Comparison of ENCODE assay signal across 8 mouse cellular contexts in genomic region chr9:48735466-48736312, GRCm38 (mm10).
A peak's percentile ranks its signal among the peaks of the same experiment; 100 is the strongest.
DNase-seq lines count a peak whose midpoint lies in the region; ATAC-seq and TF ChIP-seq lines count a peak whose summit lies in the region.
"Had no signal": no experiment of that assay in that cellular context is flagged by ENCODE, and none has a peak within 500 bp of the region (broad histone marks: within the 10 kb centered on the region; RNA-seq: fewer than 3 reads in every experiment).

No protein-coding gene starts in this region.

- no peaks in the 10 kb centered on the region for H3K9me3 ChIP-seq in kidney, postnatal 0 days (replicated peaks; ENCODE audit: low read length)
- no peaks in the 10 kb centered on the region for H3K9me3 ChIP-seq in embryonic facial prominence, embryonic 10.5 days
- no peaks in the 10 kb centered on the region for H3K9me3 ChIP-seq in forebrain, embryonic 12.5 days
- no peaks in the 10 kb centered on the region for H3K9me3 ChIP-seq in midbrain, embryonic 12.5 days

- H3K27me3 ChIP-seq in kidney, postnatal 0 days (ENCODE audit: insufficient read depth, low read length), result no peaks in the 10 kb centered on the region
- H3K27me3 ChIP-seq in embryonic facial prominence, embryonic 10.5 days (replicated peaks; ENCODE audit: low read depth, poor library complexity, severe bottlenecking), result peaks cover 19% of the 10 kb centered on the region
- H3K27me3 ChIP-seq in forebrain, embryonic 12.5 days, result peaks cover 22% of the 10 kb centered on the region; the same call in 1 of the 2 replicates
- 0 out of 2 replicates have a peak, but pooled peaks cover 7% of the 10 kb centered on the region for H3K27me3 ChIP-seq in midbrain, embryonic 12.5 days

- no peak overlapping the region for H3K4me3 ChIP-seq in kidney, postnatal 0 days (replicated peaks; ENCODE audit: low read depth, low read length)
- no peak overlapping the region for H3K4me3 ChIP-seq in embryonic facial prominence, embryonic 10.5 days
- H3K4me3 ChIP-seq in forebrain, embryonic 12.5 days (replicated peaks), result no peak overlapping the region
- no peak overlapping the region for H3K4me3 ChIP-seq in midbrain, embryonic 12.5 days

- H3K9ac ChIP-seq in kidney, postnatal 0 days (ENCODE audit: low read depth, low read length), result no peak overlapping the region
- 0 out of 2 replicates have a peak overlapping the region, but pooled peaks have one; percentile 25 for H3K9ac ChIP-seq in forebrain, embryonic 12.5 days
- H3K9ac ChIP-seq in midbrain, embryonic 12.5 days (replicated peaks), result 0 out of 2 replicates have a peak overlapping the region, but pooled peaks have one; percentile 3

- H3K36me3 ChIP-seq in kidney, postnatal 0 days (ENCODE audit: insufficient read depth, low read length), result no peaks in the 10 kb centered on the region
- no peaks in the 10 kb centered on the region for H3K36me3 ChIP-seq in embryonic facial prominence, embryonic 10.5 days (replicated peaks)
- H3K36me3 ChIP-seq in forebrain, embryonic 12.5 days (replicated peaks), result no peaks in the 10 kb centered on the region
- H3K36me3 ChIP-seq in midbrain, embryonic 12.5 days, result no peaks in the 10 kb centered on the region

- ATAC-seq in kidney, postnatal 0 days (replicated peaks; ENCODE audit: low FRiP score, low read depth), result no peak
- no peak for ATAC-seq in forebrain, embryonic 12.5 days (ENCODE audit: low FRiP score)
- ATAC-seq in midbrain, embryonic 12.5 days (ENCODE audit: low FRiP score, low read depth), result no peak

- WGBS in kidney, postnatal 0 days, result 59% methylated on average over 12 of the region's 12 CpGs
- 63% methylated on average over 12 of the region's 12 CpGs for WGBS in embryonic facial prominence, embryonic 10.5 days
- WGBS in forebrain, embryonic 12.5 days, result 55% methylated on average over 12 of the region's 12 CpGs
- WGBS in midbrain, embryonic 12.5 days, result 58% methylated on average over 12 of the region's 12 CpGs

- no peak overlapping the region for H3K27ac ChIP-seq in kidney, postnatal 0 days
- peak overlapping the region; percentile 26 for H3K27ac ChIP-seq in embryonic facial prominence, embryonic 10.5 days (replicated peaks)
- H3K27ac ChIP-seq in forebrain, embryonic 12.5 days, result peak overlapping the region; percentile 65; the same call in 1 of the 2 replicates
- H3K27ac ChIP-seq in midbrain, embryonic 12.5 days (replicated peaks), result peak overlapping the region; percentile 60

- H3K4me2 ChIP-seq in kidney, postnatal 0 days (ENCODE audit: low read length), result no peak overlapping the region
- H3K4me2 ChIP-seq in forebrain, embryonic 12.5 days, result peak overlapping the region; percentile 22; the same call in 1 of the 2 replicates
- H3K4me2 ChIP-seq in midbrain, embryonic 12.5 days (replicated peaks), result no peak overlapping the region

- DNase-seq in kidney, postnatal 0 days (ENCODE audit: low spot score), result no peak
- no peak for DNase-seq in kidney, adult 11 months
- no peak for DNase-seq in embryonic facial prominence, embryonic 10.5 days (ENCODE audit: low spot score)
- DNase-seq in layer of hippocampus, adult 9-10 months (ENCODE audit: low spot score), result no peak
- no peak for DNase-seq in frontal cortex, adult 2 months (ENCODE audit: extremely low spot score in 1 of 2, low spot score in 1 of 2)
- DNase-seq: cerebellum, adult 11-12 months had no signal

- TF ChIP-seq CTCF in kidney, postnatal 0 days (IDR thresholded peaks at IDR 0.05; ENCODE audit: low read depth), result peak; percentile 34; the same call in 1 of the 2 replicates

- H3K4me1 ChIP-seq in kidney, postnatal 0 days (replicated peaks; ENCODE audit: insufficient read depth, low read length), result peaks cover 51% of the 10 kb centered on the region
- peaks cover 99% of the 10 kb centered on the region for H3K4me1 ChIP-seq in embryonic facial prominence, embryonic 10.5 days
- peaks cover 99% of the 10 kb centered on the region for H3K4me1 ChIP-seq in forebrain, embryonic 12.5 days
- H3K4me1 ChIP-seq in midbrain, embryonic 12.5 days, result peaks cover 78% of the 10 kb centered on the region
